Mouse (Mus musculus) lung, embryonic 16.5 days (tissue): Measurements from ENCODE around the gene Stx19. TPM values are rescaled to one million over a fixed set of nuclear protein-coding genes. Genes with fewer than 3 reads are reported as not detected.

ENCODE experiments used
- ATAC-seq: fragments of 200-750 bp; cut with Nextera tagmentation; 2 replicates; pipeline ENCODE4 v1.8.0; 2017; ENCODE audit warnings: low read depth, mild to moderate bottlenecking, moderate library complexity
- H3K27ac ChIP-seq: fragments of 300-500 bp; sonication (generic); 2 replicates; pipeline ENCODE4 v1.5.1; 2014; ENCODE audit warnings: mild to moderate bottlenecking, control low read depth, low read length
- H3K27me3 ChIP-seq: fragments of 300-500 bp; sonication (generic); 2 replicates; pipeline ENCODE4 v1.6.1; 2014; ENCODE audit warnings: low read depth, low read length, mixed read lengths; ENCODE audit not compliant: control insufficient read depth, insufficient read depth
- H3K36me3 ChIP-seq: fragments of 300-500 bp; sonication (generic); 2 replicates; pipeline ENCODE4 v1.6.1; 2014; ENCODE audit warnings: low read length; ENCODE audit not compliant: control insufficient read depth, insufficient read depth
- H3K4me1 ChIP-seq: fragments of 300-500 bp; sonication (generic); replicated peaks from 2 replicates; pipeline ENCODE4 v1.6.1; 2014; ENCODE audit warnings: low read length, mixed read lengths; ENCODE audit not compliant: control insufficient read depth, insufficient read depth
- H3K4me2 ChIP-seq: fragments of 300-500 bp; sonication (generic); 2 replicates; pipeline ENCODE4 v1.6.1; 2014; ENCODE audit warnings: low read depth, low read length, control low read depth
- H3K4me3 ChIP-seq: fragments of 300-500 bp; sonication (generic); 2 replicates; pipeline ENCODE4 v1.5.1; 2014; ENCODE audit warnings: mild to moderate bottlenecking, low read length, control low read depth
- H3K9ac ChIP-seq: fragments of 300-500 bp; sonication (generic); 2 replicates; pipeline ENCODE4 v1.6.1; 2014; ENCODE audit warnings: low read length, control low read depth
- H3K9me3 ChIP-seq: fragments of 300-500 bp; sonication (generic); 2 replicates; pipeline ENCODE4 v1.6.1; 2016; ENCODE audit warnings: low read length; ENCODE audit not compliant: control insufficient read depth
- WGBS: fragments of 180-500 bp; shearing (Covaris S2); extraction: QIAGEN DNeasy Blood & Tissue Kit; methylation state at CpG from one replicate; pipeline ENCODE4 v1.1.7; 2014; 5-methylcytosine and 5-hydroxymethylcytosine counted together
- polyA plus RNA-seq: library from polyadenylated mRNA; unstranded; fragments of >200 nt; fragmentation: Nextera tagmentation; extraction: Ambion mirVana; gene quantifications from 2 replicates; pipeline ENCODE4 v1.2.1, GENCODE M21; 2015

Stx19 gene
- polyA plus RNA-seq = 4.2 and 5.0 TPM in 2 replicates

- no peaks in the 10 kb centered on the region for H3K9me3 ChIP-seq
- H3K9ac ChIP-seq = no peak within 1 kb of the TSS; the same call in 1 of the 2 replicates
- WGBS = 38% methylated on average over 5 of the region's 5 CpGs
- peak within 1 kb of the TSS; percentile 11 for H3K4me2 ChIP-seq
- H3K27ac ChIP-seq = peak within 1 kb of the TSS; percentile 82
- H3K36me3 ChIP-seq = no peaks in the 10 kb centered on the region; the same call in 1 of the 2 replicates
- no peaks in the 10 kb centered on the region for H3K27me3 ChIP-seq
- peak; percentile 94 for ATAC-seq
- peak within 1 kb of the TSS; percentile 30 for H3K4me3 ChIP-seq
- H3K4me1 ChIP-seq = peaks cover 7% of the 10 kb centered on the region; the same call in 1 of the 2 replicates
Measured at GRCm38 (mm10) chr16:62814491-62814890, at the start of gene Stx19. Stx19 (plus strand) TSS chr16:62814676.

GRCm38 (mm10) chr16:62773462-62773861 lies 41.0 kb upstream of the Stx19 start:
- no peak for ATAC-seq
- Histone ChIP-seq H3K9me3 (no peaks in the 10 kb centered on the region), H3K27me3 (no peaks in the 10 kb centered on the region), H3K9ac (no peak overlapping the region), H3K4me1 (no peaks in the 10 kb centered on the region), H3K4me2 (no peak overlapping the region), H3K27ac (no peak overlapping the region), H3K36me3 (no peaks in the 10 kb centered on the region), H3K4me3 (no peak overlapping the region)
- 75% methylated on average over 4 of the region's 4 CpGs for WGBS

GRCm38 (mm10) chr16:62776034-62776433 lies 38.4 kb upstream of the Stx19 start:
- Histone ChIP-seq H3K27ac (no peak overlapping the region), H3K4me3 (no peak overlapping the region), H3K4me1 (no peaks in the 10 kb centered on the region), H3K4me2 (no peak overlapping the region), H3K36me3 (no peaks in the 10 kb centered on the region), H3K9me3 (no peaks in the 10 kb centered on the region), H3K9ac (no peak overlapping the region), H3K27me3 (no peaks in the 10 kb centered on the region)
- no peak for ATAC-seq
- WGBS = 76% methylated on average over 11 of the region's 11 CpGs

DNA sequence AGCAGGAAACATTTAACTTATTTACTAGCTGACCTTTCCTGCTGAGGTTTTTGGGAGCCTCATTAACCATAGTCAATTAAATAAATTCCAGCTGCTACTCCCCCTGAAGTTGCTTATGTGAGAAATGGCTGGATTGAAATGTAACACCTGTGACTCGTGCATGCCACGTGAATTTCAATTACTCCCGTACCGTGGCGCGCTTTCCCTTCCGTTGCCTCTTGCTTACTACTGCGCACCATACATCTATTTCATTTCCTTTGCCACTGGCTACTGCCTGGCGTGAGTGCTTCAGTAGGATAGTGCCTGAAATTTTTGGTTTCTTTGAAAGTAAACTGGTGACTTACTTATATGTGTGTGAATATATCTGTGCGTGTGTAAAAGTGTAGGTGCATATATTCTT lies 36.2 kb upstream of the Stx19 start:
- ATAC-seq = no peak
- Histone ChIP-seq H3K9me3 (no peaks in the 10 kb centered on the region), H3K9ac (no peak overlapping the region), H3K27ac (no peak overlapping the region), H3K36me3 (no peaks in the 10 kb centered on the region), H3K27me3 (no peaks in the 10 kb centered on the region), H3K4me2 (no peak overlapping the region), H3K4me3 (no peak overlapping the region), H3K4me1 (no peaks in the 10 kb centered on the region)
- 77% methylated on average over 10 of the region's 10 CpGs for WGBS

DNA sequence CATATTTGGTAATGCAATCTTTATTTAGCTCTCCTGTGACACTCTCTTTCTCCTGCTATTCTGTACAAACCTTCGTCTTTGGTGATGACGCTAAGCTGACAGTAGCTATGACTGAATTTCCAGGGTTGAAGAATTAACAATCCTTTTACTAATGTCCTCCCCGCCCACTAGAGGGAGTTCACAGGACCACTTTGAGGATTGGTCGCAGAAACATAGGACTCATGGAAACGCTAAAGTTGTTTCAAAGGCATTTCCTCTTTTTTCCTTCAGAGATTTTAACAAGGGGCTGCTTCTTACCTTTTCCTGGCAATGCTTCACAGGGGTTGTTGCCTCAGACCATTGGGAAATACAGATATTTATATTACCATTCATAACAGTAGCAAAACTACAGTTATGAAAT lies 32.2 kb upstream of the Stx19 start:
- Histone ChIP-seq H3K36me3 (no peaks in the 10 kb centered on the region), H3K4me3 (no peak overlapping the region), H3K4me1 (peaks cover 4% of the 10 kb centered on the region), H3K4me2 (no peak overlapping the region), H3K9me3 (no peaks in the 10 kb centered on the region), H3K27me3 (no peaks in the 10 kb centered on the region), H3K27ac (no peak overlapping the region), H3K9ac (no peak overlapping the region)
- ATAC-seq = no peak
- 45% methylated on average over 5 of the region's 5 CpGs for WGBS

DNA sequence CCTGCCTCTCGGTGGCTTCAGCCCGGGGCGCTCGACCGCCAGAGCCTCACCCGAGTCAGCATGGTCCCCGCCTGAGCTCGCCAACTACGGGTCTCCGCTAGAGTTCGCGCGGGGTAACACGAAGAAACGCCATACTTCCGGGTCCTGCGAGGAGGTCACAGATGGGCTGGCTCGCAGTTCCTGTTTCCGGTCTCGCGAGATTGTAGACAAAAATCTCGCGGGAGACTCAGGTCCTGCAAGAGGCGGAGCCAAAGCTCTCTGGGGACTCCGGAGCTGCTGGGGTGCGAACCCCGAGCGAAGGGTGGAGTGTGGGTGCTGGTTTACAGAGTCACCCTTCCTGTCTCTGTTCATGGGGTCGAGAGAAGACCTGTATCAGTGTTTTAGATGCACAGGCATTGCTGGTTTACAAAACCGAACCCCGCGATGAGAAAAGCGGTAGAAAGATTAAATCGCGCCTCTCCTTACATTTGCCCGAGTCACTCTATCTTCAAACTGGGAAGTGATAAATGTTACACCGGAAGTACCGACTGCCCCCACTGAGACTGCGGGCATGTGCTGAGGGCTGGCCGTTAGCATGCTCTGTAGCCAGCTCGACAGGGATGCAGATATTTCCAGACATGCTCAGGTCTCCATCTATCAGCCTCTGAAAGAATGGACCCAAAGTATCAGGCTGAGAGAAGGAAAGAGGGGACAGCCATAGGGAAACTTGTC lies 27.7 kb upstream of the Stx19 start, which contains the start of gene Nsun3:
Nsun3 (minus strand) TSS at position 198 of the 711 bp plus-strand sequence.
- 2% methylated on average over 41 of the region's 41 CpGs for WGBS
- Histone ChIP-seq H3K4me1 (peaks cover 4% of the 10 kb centered on the region), H3K9ac (peak within 1 kb of the TSS; percentile 93), H3K4me2 (peak within 1 kb of the TSS; percentile 71), H3K4me3 (peak within 1 kb of the TSS; percentile 89), H3K36me3 (no peaks in the 10 kb centered on the region), H3K9me3 (no peaks in the 10 kb centered on the region), H3K27me3 (no peaks in the 10 kb centered on the region), H3K27ac (peak within 1 kb of the TSS; percentile 97)
- ATAC-seq = peak; percentile 98

- H3K36me3 ChIP-seq = no peaks in the 10 kb centered on the region
- ATAC-seq = no peak
- H3K9me3 ChIP-seq = no peaks in the 10 kb centered on the region
- no peaks in the 10 kb centered on the region for H3K27me3 ChIP-seq
- 76% methylated on average over 1 of the region's 1 CpGs for WGBS
- H3K4me3 ChIP-seq = no peak overlapping the region
- no peak overlapping the region for H3K4me2 ChIP-seq
- no peak overlapping the region for H3K9ac ChIP-seq
- H3K4me1 ChIP-seq = no peaks in the 10 kb centered on the region
- no peak overlapping the region for H3K27ac ChIP-seq
Measured at GRCm38 (mm10) chr16:62796608-62797007, 17.9 kb upstream of the Stx19 start.

- Histone ChIP-seq H3K27me3 (no peaks in the 10 kb centered on the region), H3K36me3 (no peaks in the 10 kb centered on the region), H3K9me3 (no peaks in the 10 kb centered on the region), H3K4me2 (no peak overlapping the region), H3K27ac (no peak overlapping the region), H3K4me1 (no peaks in the 10 kb centered on the region), H3K9ac (no peak overlapping the region), H3K4me3 (no peak overlapping the region)
- 89% methylated on average over 3 of the region's 3 CpGs for WGBS
- ATAC-seq = no peak
Measured at GRCm38 (mm10) chr16:62798808-62799207, 15.7 kb upstream of the Stx19 start.

DNA sequence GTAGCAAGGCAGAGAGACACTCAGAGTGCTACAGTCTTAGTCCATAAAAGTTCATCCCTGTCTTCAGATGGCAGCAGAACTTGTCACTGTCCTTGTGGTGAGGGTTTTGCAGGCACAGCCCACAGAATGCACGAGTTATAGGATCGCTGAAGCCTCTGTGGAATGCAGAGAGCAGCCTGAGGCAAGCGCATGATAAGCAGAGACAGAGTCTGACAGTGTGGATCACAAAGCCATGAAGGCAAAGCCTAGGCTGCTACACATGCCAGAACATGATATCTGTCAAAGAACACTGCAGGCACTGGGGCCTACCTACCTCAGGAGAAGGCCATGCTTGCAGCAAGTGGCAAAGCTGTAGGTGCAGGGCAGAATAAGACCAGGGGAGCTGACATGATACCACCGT lies 15.1 kb upstream of the Stx19 start:
- Histone ChIP-seq H3K9ac (no peak overlapping the region), H3K4me3 (no peak overlapping the region), H3K4me2 (no peak overlapping the region), H3K4me1 (no peaks in the 10 kb centered on the region), H3K27ac (no peak overlapping the region), H3K9me3 (no peaks in the 10 kb centered on the region), H3K36me3 (no peaks in the 10 kb centered on the region), H3K27me3 (no peaks in the 10 kb centered on the region)
- 77% methylated on average over 4 of the region's 4 CpGs for WGBS
- no peak for ATAC-seq
